Mouse (Mus musculus): ENCODE data around the gene Map3k5.

- no peak for TF ChIP-seq POLR2A (IDR thresholded peaks at IDR 0.05; ENCODE audit: insufficient read length, low read depth)
- TF ChIP-seq USF1 (IDR thresholded peaks at IDR 0.05; ENCODE audit: low read depth): no peak
- TF ChIP-seq TCF12 (IDR thresholded peaks at IDR 0.05; ENCODE audit: insufficient read depth, poor library complexity, severe bottlenecking): no peak
- TF ChIP-seq CEBPB (IDR thresholded peaks at IDR 0.05; ENCODE audit: insufficient read depth, poor library complexity, severe bottlenecking): no peak
- TF ChIP-seq MAX (IDR thresholded peaks at IDR 0.05; ENCODE audit: low read depth): no peak
- TF ChIP-seq SRF (IDR thresholded peaks at IDR 0.05; ENCODE audit: control insufficient read depth, insufficient read length, low read depth): no peak
- no peak for TF ChIP-seq MYOG (IDR thresholded peaks at IDR 0.05; ENCODE audit: control insufficient read depth in 1 of 3, insufficient read depth in 1 of 3, insufficient read length in 2 of 3, low read depth in 2 of 3)
- TF ChIP-seq MYOD1 (IDR thresholded peaks at IDR 0.05; ENCODE audit: control insufficient read depth in 1 of 3, insufficient read length in 2 of 3, low read depth in 2 of 3): no peak
- no peak for TF ChIP-seq REST (IDR thresholded peaks at IDR 0.05; ENCODE audit: insufficient read depth, insufficient read length)
Measured at GRCm38 (mm10) chr10:19910516-19910915, 23.8 kb upstream of the Map3k5 start.
